Mouse (Mus musculus): ENCODE results near the gene Pip5k1b.

Gene Pip5k1b

GRCm38 (mm10) chr19:24475281-24475680, 80.4 kb downstream of the Pip5k1b start:
- DNase-seq (ENCODE audit: low spot score): no peak

GRCm38 (mm10) chr19:24472512-24472911, 83.2 kb downstream of the Pip5k1b start:
- DNase-seq (ENCODE audit: low spot score): no peak

DNA sequence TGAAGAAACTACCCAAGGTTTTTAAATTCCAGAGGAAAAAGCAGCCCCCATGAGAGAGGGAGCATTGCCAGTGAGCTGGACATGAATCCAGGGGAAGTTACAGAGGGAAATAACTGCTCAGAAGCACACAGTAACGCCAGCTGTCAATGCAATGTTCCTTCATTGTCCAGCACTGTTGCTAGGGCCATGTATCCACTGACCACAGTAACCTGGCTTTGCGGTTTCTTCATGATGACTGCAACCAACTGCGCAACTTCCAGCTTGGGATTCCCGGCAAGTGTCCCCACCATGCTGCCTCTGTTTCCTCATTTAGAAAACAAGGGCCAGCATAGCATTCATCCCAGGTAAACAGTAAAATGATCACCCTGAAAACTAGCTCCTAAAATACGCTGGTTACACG, 84.1 kb downstream of the Pip5k1b start:
- DNase-seq (ENCODE audit: low spot score): no peak

DNA sequence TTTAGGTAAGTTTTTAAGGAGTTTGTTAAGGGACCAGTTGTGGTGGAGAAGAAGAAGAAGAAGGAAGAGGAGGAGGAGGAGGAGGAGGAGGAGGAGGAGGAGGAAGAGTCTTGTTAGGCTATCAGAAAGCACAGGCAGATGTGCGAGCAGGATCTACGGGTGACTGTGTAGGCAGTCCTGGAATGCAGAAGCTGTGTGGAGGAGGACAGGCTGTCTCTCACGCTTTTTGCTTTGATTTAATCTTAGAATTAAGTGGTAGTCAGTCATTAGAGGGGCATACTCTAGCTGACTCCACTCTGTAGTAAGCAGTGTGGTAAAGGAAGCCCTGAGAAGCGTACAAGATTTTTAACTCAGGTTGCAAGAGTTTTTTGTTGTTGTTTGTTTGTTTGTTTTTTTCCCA, 86.5 kb downstream of the Pip5k1b start:
- no peak for DNase-seq (ENCODE audit: low spot score)

- no peak for DNase-seq (ENCODE audit: low spot score)
Measured at GRCm38 (mm10) chr19:24468616-24469015, 87.1 kb downstream of the Pip5k1b start.

DNA sequence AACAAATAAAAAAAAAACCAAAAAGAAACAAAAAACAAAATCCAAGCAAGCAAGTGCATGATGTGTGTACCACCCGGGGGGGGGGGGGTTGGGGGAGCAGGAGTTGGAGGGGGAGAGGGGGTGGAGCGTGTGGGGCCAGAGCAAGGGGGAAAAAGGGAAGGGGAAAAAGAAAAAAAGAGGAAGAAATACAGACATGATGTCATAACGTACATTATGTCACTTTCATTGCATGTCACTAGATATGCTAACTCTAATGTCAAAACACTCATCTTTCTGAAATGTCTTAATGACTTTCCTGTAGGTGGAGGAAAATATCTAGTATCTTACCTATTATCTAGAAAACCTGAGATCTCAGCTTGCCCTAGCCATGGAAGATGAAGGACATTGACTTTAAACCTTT, 92.7 kb downstream of the Pip5k1b start:
- no peak for DNase-seq (ENCODE audit: low spot score)

DNA sequence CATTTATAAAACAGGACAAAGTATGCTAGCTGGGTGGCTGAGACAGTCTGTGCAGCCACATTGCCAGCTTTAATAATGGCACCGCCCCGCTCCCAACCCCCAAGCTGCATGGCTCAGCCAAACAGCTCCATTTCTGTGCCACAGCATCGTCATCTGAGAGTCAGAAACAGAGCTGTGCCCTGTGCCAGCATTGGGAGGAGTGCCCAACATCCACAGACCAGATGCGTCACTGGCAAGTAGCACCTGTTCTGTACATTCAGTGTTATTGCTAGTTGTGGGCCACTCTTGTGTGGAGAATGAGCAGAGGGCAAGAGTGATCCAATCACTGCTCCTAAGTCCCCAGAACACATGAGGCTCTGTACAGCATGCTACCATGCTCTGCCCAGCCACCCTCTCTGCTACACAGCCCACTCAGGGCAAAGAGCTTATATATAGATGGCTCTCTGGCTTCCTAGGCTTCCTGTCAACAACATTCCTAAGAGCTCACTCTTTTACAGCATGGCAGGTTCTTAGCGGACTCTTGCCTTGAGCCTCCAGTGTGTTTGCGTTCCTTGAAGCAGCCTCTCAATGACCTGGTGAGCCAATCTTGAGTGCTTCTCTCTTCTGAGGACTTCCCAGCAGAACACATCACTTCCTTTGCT, 99.0 kb downstream of the Pip5k1b start:
- no peak for DNase-seq (ENCODE audit: low spot score)

DNA sequence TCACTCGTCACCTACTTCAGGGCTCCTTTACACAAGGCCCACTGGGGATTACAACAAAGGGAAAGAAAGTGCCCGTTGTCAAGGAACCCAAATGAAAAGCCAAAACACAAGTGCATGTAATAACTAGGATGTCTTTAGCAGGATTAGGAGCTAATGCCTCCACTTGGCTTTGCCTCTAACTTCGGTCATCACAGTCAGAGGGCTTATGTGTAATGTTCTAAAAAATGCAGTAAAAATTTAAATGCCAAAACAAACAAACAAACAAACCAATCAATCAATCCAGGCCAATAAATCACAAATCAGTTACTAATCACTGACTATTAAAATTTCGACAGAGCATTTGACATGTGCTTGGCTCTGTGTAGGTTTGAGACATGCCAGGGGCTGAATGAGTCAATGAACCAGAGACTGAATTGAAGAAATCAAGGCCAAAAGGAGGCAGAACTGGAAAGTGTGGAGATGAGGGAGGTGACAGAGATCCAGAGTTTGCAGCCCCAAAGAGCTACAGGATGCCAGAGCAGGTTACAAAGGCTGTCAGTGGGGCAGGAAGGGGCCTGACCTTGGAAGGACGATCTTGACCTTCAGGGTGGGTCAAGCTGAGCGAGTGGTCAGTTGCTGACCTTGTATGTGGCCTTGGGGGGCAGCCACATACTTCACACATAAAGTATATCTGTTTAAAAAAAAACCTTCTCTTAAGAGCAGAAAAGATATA, 100.3 kb downstream of the Pip5k1b start:
- no peak for DNase-seq (ENCODE audit: low spot score)

- DNase-seq (ENCODE audit: low spot score): no peak
Measured at GRCm38 (mm10) chr19:24454451-24454850, 101.2 kb downstream of the Pip5k1b start.

- no peak for DNase-seq (ENCODE audit: low spot score)
Measured at GRCm38 (mm10) chr19:24453379-24453778, 102.3 kb downstream of the Pip5k1b start.

- DNase-seq (ENCODE audit: low spot score): no peak
Measured at GRCm38 (mm10) chr19:24452441-24452898, 103.2 kb downstream of the Pip5k1b start.

- DNase-seq (ENCODE audit: low spot score): no peak
Measured at GRCm38 (mm10) chr19:24451626-24452025, 104.0 kb downstream of the Pip5k1b start.

- no peak for DNase-seq (ENCODE audit: low spot score)
Measured at GRCm38 (mm10) chr19:24450740-24451139, 104.9 kb downstream of the Pip5k1b start.

GRCm38 (mm10) chr19:24444322-24444721, 111.3 kb downstream of the Pip5k1b start:
- no peak for DNase-seq (ENCODE audit: low spot score)

DNA sequence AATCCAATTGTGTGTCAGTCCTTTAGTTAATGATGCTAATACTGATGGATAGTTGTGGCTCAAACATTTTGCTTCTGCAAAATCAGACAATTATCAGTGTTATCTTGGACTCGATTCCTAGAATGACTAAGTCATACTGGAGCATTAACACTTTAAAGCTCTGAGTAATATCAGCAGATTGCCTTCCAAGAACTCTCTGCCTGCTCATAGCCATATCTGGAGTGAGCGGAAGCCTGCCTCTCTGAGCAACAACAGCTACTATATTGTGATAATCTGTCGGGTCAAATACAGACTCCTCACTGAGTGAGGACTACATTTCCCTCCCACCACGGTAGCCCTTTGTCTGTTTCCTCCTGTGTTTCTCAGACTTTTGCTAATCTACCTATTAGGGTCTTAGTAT, 116.0 kb downstream of the Pip5k1b start:
- DNase-seq (ENCODE audit: low spot score): no peak

GRCm38 (mm10) chr19:24434291-24434690, 121.4 kb downstream of the Pip5k1b start:
- DNase-seq (ENCODE audit: low spot score): no peak

DNA sequence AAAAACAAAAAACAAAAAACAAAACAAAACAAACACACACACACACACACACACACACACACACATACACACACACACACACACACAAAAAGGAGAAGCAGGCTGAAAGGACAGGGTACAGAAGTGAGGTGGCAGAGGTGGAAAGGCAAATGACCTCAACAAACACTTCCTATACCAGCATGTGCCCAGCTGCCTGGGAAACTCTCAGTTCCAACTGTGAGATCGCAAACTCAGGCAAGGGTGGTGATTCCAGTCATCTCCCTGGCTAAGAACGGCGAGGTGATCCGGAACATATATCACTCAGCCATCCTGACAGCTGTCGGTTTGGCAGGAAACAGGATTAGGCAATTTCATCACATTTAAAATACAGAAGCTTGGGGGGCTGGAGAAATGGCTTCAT, 123.2 kb downstream of the Pip5k1b start:
- no peak for DNase-seq (ENCODE audit: low spot score)

- DNase-seq (ENCODE audit: low spot score): no peak
Measured at GRCm38 (mm10) chr19:24431381-24431780, 124.3 kb downstream of the Pip5k1b start.

- DNase-seq (ENCODE audit: low spot score): no peak
Measured at GRCm38 (mm10) chr19:24428011-24428410, 127.7 kb downstream of the Pip5k1b start.

GRCm38 (mm10) chr19:24427258-24427657, 128.4 kb downstream of the Pip5k1b start:
- DNase-seq (ENCODE audit: low spot score): no peak

- DNase-seq (ENCODE audit: low spot score): no peak
Measured at GRCm38 (mm10) chr19:24426759-24427181, 128.9 kb downstream of the Pip5k1b start.

- DNase-seq (ENCODE audit: low spot score): no peak
Measured at GRCm38 (mm10) chr19:24418030-24418429, 137.6 kb downstream of the Pip5k1b start.

DNA sequence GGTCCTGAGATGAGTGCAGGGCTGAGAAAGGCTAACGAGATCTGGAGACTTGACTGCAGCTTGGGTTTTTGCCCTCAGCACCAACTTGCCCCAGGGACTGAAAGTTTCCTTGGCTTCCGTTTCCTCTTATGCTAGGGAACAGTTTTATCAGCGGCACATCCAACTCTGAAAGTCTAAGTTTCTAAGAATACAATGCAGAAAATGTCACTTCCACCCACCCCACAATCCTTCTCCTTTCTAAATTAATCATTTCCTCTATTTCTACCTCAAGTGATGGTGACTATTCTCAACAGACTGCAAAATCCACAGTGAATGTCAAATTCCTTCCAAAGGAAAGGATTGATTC, 138.0 kb downstream of the Pip5k1b start:
- DNase-seq (ENCODE audit: low spot score): no peak

Data from ovary, postnatal 10 days (tissue).